Mouse (Mus musculus) left cerebral cortex, adult 9 months (tissue): ENCODE measurements around the gene Eif2b5.

ENCODE experiments used
- DNase-seq, 2 experiments: peaks; one replicate each; pipeline ENCODE4 v3.0.0; 2022; ENCODE audit warnings: low spot score in 2 of 2

Eif2b5 gene

GRCm38 (mm10) chr16:20489233-20489632 lies 9.4 kb upstream of the Eif2b5 start:
- DNase-seq = no peak

- DNase-seq = no peak
Observed at GRCm38 (mm10) chr16:20490581-20490980, 8.0 kb upstream of the Eif2b5 start.

DNA sequence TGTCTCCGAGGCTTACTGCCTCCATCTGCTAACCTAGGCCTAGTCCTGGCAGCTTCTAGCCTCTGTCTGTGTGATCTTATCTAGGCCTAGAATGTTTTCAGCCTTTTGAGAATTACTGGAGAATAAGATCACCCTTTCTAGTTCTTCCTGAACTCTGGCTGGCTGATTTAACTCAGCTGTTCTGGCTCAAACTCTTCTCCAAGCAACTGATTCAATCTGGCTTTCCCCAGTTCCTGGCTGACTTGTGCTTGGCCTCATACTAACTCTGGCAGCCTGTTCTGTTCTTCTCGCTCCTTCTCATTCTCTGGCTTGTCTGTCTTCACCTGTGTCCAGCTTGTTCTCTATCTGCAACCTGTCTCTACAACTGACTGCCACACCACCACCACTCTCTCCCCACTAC lies 7.3 kb upstream of the Eif2b5 start:
- no peak for DNase-seq

GRCm38 (mm10) chr16:20493452-20493851 lies 5.2 kb upstream of the Eif2b5 start:
- no peak for DNase-seq

DNA sequence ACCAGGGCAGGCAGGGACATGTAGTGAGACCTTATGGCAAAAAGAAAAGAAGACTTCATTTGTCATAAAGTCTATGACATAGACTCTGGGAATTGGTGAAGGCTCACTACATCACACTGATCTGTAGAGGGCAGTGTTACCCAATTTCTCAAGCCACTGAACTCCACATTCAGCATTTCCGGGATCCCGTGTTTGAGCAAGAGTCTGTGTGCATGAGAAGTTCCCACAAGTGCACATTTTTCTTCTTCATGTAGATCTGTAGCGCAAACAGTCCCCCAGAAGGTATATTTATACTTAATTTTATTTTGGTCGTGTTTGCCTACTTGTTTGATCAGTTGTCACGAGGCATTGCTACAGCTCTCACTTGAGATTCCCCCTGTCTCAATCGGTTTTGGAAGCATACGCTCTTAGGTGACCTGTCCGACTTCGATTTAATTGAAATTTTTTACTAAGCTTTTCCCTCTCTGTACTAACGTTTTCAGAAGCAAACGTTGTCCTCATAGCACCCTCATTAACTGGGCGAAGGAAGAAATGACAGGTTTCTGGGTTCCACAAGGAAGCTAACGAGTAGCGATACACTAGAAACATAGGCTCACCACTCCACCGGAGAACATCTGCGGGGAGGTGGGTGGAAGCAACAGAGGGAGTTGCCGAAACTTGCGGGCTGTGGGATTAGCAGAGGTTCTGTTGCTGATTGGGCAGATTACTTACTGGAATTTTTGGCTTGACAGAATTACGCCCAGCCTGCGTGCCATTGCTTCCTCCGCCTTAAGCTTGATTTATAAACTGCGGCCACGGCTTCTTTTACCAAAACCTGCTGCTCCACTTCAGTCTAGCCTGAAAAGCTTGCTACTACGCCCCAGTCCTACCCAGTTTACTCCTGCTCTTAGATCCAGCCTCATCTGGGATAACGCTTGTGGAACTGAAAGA lies 1.7 kb upstream of the Eif2b5 start:
- peak in 1 of 2 experiments; percentile 72 for DNase-seq

- DNase-seq = peak in 1 of 2 experiments; percentile 23
Observed at GRCm38 (mm10) chr16:20497980-20498676, 489 bp upstream of the Eif2b5 start.

DNA sequence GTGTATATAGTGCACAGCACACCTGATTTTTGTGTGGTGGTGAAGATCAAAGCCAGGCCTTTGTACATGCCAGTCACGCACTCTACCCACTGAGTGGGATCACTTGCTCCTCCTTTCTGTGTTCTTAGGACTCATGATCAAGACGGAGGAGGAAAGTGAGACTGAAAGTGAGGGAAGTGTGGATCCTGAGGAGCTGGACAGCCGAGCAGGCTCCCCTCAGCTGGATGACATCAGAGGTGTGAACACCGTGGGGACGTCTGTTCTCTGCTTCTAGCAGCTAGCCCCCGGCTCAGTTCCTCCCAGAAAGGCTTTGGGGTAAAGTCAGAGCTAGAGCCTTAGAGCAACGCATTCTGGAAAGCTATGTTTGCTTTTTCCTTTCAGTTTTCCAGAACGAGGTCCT lies 7.4 kb downstream of the Eif2b5 start:
- DNase-seq = no peak

GRCm38 (mm10) chr16:20509349-20509748 lies 10.7 kb downstream of the Eif2b5 start:
- DNase-seq = no peak

DNA sequence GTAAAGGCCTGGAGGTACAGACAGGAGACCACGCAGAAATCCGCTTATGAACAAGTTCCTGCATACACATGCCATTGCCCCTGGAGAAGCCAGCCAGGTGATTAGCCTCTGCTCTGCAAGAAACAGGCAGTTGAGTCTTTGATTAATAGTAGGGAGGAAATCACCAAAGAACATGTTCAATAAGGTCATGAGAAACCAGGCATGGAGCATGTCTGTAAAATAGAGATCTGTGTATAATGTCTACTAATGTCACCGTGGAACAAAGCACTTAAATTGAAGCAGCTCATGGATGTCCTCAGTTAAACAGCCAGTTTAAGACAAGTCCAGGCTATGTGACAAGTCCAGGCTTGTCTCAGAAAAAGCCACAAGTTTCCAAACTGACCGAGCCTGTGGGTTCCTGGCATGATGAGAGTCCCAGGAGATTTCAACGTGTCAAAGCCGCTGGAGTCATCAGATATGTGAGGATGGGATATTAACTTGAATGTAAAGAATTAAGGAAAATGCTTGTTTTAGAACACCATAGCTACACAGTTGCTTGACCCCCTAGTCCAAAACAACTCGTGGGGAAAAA lies 12.7 kb downstream of the Eif2b5 start:
- no peak for DNase-seq

DNA sequence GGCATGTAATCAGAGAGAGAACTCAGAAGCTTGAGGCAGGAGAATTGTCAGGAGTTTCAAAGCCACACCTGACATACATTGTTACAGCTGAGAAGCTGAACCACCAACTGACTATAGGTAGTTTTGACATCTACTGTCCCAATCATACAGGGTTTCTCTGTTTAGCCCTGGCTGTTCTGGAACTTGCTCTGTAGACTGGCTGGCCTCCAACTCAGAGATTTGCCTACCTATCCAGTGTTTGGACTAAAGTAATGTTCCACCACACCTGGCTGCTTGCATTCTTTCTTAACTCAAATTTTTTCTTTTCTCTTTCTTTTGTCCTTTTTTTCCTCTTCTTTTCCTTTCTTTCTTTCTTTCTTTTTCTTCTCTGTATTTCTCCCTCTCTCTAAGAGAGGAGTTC lies 17.4 kb downstream of the Eif2b5 start:
- no peak for DNase-seq

DNA sequence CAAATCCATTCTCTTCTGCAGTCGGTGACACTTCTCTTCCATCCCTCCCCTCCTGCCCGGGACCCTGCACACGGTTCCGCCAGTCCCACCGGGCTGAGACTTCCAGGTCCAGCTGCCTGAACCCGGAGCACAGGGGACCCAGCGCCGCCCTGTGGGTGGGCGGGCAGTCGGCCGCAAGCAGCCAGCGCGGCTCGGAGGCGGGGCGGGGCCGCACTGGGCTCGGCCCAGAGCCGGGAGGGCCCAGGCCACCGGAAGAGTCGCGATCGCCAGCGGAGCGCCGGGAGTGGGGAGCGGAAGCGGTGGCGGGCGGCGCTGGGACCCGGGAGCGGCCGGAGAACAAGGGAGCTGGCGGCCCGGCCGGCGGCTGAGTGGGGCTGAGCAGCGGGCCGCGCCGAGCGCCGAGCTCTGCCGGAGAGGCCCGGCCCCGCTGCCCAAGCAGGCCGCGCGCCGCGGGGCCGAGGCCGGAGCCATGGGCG lies 18.1 kb downstream of the Eif2b5 start, which contains the start of gene Dvl3:
Gene Dvl3, plus strand, starts transcription at position 257 of the 476 bp plus-strand sequence.
- peak; percentile 61 to 81 for DNase-seq

DNA sequence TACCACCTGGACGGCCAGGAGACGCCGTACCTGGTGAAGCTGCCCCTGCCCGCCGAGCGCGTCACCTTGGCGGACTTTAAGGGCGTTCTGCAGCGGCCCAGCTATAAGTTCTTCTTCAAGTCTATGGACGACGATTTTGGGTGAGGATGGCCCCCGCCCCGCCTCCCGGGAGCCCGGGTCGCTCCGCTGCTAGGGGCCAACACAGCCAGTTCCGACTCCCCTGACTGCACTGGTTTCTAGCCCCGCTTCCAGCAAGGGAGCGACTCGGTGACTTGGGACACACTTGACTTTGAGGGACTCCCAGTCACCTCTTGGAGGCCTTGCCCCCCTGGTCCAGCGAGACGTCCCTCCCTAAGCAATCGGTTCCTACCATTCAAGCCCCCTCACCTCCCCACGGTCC lies 18.6 kb downstream of the Eif2b5 start:
- no peak for DNase-seq

DNA sequence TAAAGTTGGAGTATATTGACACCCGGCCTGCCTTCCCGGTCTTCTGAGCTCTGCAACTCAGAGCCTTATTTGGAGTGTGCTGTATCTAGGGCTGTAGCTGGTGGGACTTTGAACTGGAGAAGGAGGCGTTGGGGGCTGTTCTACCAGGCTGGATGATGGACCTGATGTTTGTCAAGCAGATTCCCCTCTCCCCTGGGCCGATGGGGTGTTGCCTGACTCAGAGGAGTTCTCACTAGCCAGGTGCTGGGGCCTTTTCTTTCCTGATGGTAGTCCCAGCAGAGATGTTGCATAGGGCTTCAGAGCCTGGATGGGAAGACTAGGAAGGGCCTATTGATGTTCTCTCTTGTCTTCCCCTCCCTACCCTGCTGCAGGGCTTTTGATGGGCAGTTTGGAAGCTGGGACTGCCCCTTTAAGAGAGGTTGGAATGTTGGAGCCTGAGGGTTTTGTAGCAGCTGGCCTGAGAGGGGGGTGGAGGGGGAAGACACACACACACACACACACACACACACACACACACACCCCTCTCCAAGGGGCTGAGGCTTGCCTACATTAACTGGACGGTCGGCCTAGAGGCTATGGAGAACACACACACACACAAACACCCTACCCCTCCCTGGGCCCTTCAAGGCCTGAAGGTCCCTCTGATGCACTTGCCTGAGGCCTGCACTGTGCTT lies 19.2 kb downstream of the Eif2b5 start:
- DNase-seq = no peak

DNA sequence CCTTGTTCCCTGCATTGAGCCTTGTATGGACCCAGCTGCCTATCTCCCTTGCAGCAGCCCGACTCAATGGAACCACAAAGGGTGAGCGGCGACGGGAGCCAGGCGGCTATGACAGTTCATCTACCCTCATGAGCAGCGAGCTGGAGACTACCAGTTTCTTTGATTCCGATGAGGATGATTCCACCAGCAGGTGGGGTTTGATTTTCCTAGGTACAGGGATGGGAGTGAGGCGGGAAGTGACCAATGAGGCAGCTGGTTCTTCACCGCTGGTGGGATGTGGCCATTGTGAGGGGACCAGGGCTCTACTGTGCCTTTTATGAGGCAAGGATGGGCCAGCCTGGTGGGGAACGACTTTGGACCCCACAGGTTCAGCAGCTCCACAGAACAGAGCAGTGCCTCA lies 25.3 kb downstream of the Eif2b5 start:
- DNase-seq = no peak

DNA sequence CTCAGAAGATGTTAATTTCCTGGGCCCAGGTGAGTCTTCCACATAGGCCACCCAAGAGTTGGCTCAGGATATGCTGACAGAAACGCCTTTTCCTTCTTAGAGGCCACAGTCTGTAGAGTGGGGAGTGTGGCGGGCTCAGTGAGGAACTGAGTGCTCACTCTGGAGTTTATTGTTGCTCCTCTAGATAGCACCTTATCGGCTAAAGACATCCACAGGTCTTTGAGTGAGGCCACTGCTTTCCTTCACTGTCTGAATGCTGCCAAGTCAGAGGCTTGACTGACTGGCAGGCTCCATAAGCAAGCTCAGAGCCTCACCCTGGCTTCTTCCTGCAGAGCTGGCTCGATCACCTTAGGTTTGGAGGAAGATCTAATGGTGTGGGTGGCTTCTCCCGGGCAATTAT lies 30.2 kb downstream of the Eif2b5 start:
- DNase-seq = no peak

GRCm38 (mm10) chr16:20529375-20529774 lies 30.8 kb downstream of the Eif2b5 start:
- no peak for DNase-seq

DNA sequence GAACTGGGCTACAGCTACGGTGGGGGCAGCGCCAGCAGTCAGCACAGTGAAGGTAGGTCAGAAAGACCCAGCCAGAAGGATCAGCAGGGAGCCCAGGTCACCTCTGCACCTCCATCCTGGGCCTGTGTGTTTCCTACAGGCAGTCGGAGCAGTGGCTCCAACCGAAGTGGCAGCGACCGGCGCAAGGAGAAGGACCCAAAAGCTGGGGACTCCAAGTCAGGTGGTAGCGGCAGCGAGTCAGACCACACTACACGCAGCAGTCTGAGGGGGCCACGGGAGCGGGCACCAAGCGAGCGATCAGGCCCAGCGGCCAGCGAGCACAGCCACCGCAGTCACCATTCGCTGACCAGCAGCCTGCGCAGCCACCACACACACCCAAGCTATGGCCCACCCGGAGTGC lies 32.3 kb downstream of the Eif2b5 start:
- no peak for DNase-seq

- no peak for DNase-seq
Observed at GRCm38 (mm10) chr16:20534617-20535295, 36.1 kb downstream of the Eif2b5 start.

GRCm38 (mm10) chr16:20535296-20536080 lies 36.9 kb downstream of the Eif2b5 start, which contains the start of gene Ap2m1:
Gene Ap2m1, plus strand, starts transcription at chr16:20535478.
- peak; percentile 97 to 98 for DNase-seq

GRCm38 (mm10) chr16:20536081-20536665 lies 37.6 kb downstream of the Eif2b5 start:
- DNase-seq = no peak
